Mouse (Mus musculus): ENCODE measurements around the gene Rasgef1b.

Rasgef1b gene

GRCm38 (mm10) chr5:99541999-99542765 is 186.7 kb downstream of the Rasgef1b start:
- no peak for DNase-seq (ENCODE audit: low spot score in 2 of 2)

- no peak for DNase-seq (ENCODE audit: low spot score in 2 of 2)
Measured at GRCm38 (mm10) chr5:99541321-99541895, 187.5 kb downstream of the Rasgef1b start.

GRCm38 (mm10) chr5:99533416-99533815 is 195.4 kb downstream of the Rasgef1b start:
- no peak for DNase-seq (ENCODE audit: low spot score in 2 of 2)

GRCm38 (mm10) chr5:99526797-99527201 is 202.1 kb downstream of the Rasgef1b start:
- DNase-seq (ENCODE audit: low spot score in 2 of 2), result no peak

- DNase-seq (ENCODE audit: low spot score in 2 of 2), result no peak
Measured at GRCm38 (mm10) chr5:99525649-99526048, 203.2 kb downstream of the Rasgef1b start.

GRCm38 (mm10) chr5:99522571-99523269 is 206.1 kb downstream of the Rasgef1b start:
- DNase-seq (ENCODE audit: low spot score in 2 of 2), result no peak

GRCm38 (mm10) chr5:99521411-99521810 is 207.5 kb downstream of the Rasgef1b start:
- DNase-seq (ENCODE audit: low spot score in 2 of 2), result no peak

GRCm38 (mm10) chr5:99519556-99519955 is 209.3 kb downstream of the Rasgef1b start:
- no peak for DNase-seq (ENCODE audit: low spot score in 2 of 2)

- no peak for DNase-seq (ENCODE audit: low spot score in 2 of 2)
Measured at GRCm38 (mm10) chr5:99519023-99519422, 209.8 kb downstream of the Rasgef1b start.

GRCm38 (mm10) chr5:99516207-99516606 is 212.7 kb downstream of the Rasgef1b start:
- DNase-seq (ENCODE audit: low spot score in 2 of 2), result no peak

- DNase-seq (ENCODE audit: low spot score in 2 of 2), result no peak
Measured at GRCm38 (mm10) chr5:99515764-99516163, 213.1 kb downstream of the Rasgef1b start.

GRCm38 (mm10) chr5:99513209-99513880 is 215.5 kb downstream of the Rasgef1b start:
- DNase-seq (ENCODE audit: low spot score in 2 of 2), result no peak

GRCm38 (mm10) chr5:99511081-99511480 is 217.8 kb downstream of the Rasgef1b start:
- no peak for DNase-seq (ENCODE audit: low spot score in 2 of 2)

- DNase-seq (ENCODE audit: low spot score in 2 of 2), result no peak
Measured at GRCm38 (mm10) chr5:99506109-99506508, 222.8 kb downstream of the Rasgef1b start.

- no peak for DNase-seq (ENCODE audit: low spot score in 2 of 2)
Measured at GRCm38 (mm10) chr5:99504349-99504830, 224.5 kb downstream of the Rasgef1b start.

- no peak for DNase-seq (ENCODE audit: low spot score in 2 of 2)
Measured at GRCm38 (mm10) chr5:99502681-99503080, 226.2 kb downstream of the Rasgef1b start.

GRCm38 (mm10) chr5:99499404-99500089 is 229.3 kb downstream of the Rasgef1b start:
- DNase-seq (ENCODE audit: low spot score in 2 of 2), result no peak

- no peak for DNase-seq (ENCODE audit: low spot score in 2 of 2)
Measured at GRCm38 (mm10) chr5:99497856-99498255, 231.0 kb downstream of the Rasgef1b start.

GRCm38 (mm10) chr5:99496931-99497782 is 231.7 kb downstream of the Rasgef1b start:
- DNase-seq (ENCODE audit: low spot score in 2 of 2), result no peak

- DNase-seq (ENCODE audit: low spot score in 2 of 2), result no peak
Measured at GRCm38 (mm10) chr5:99496157-99496453, 232.8 kb downstream of the Rasgef1b start.
